Mouse (Mus musculus): ENCODE measurements around the gene Gm10134. TPM values are rescaled to one million over a fixed set of nuclear protein-coding genes. Genes with fewer than 3 reads are reported as not detected.

Gene Gm10134
- total RNA-seq, 2 experiments from 2014 or later, result 2.0 TPM

DNA sequence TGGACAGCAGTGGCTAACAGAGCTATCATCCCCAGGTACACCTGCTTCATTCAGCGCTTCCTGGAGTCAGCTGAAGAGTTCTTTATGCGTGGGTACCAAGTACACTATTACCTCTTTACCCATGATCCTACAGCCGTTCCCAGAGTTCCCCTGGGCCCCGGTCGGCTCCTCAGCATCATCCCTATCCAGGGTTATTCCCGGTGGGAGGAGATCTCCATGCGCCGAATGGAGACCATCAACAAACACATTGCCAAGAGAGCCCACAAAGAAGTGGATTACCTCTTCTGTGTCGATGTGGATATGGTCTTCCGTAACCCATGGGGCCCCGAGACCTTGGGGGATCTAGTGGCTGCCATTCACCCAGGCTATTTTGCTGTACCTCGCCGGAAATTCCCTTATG, 1.2 kb upstream of the Gm10134 start:
- DNase-seq (ENCODE audit: low spot score in 2 of 2), result peak in 1 of 2 experiments; percentile 8

- peak in 1 of 2 experiments; percentile 9 for DNase-seq (ENCODE audit: low spot score in 2 of 2)
These were observed 396 bp downstream of the Gm10134 start for GRCm38 (mm10) chr2:28506291-28506690.

DNA sequence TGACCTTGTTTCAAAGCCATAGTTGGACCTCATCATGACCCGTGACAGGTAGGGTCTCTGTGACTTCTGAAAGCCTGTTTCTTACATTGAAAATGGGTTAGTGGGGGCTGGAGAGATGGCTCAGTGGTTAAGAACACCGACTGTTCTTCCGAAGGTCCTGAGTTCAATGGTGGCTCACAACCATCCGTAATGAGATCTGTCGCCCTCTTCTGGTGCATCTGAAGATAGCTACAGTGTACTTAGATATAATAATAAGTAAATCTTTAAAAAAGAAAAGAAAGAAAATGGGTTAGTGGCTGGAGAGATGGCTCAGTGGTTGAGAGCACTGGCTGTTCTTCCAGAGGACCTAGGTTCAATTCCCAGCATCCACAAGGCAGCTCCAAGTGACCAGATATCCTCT, 5.7 kb downstream of the Gm10134 start:
- DNase-seq (ENCODE audit: low spot score in 2 of 2), result peak in 1 of 2 experiments; percentile 12

DNA sequence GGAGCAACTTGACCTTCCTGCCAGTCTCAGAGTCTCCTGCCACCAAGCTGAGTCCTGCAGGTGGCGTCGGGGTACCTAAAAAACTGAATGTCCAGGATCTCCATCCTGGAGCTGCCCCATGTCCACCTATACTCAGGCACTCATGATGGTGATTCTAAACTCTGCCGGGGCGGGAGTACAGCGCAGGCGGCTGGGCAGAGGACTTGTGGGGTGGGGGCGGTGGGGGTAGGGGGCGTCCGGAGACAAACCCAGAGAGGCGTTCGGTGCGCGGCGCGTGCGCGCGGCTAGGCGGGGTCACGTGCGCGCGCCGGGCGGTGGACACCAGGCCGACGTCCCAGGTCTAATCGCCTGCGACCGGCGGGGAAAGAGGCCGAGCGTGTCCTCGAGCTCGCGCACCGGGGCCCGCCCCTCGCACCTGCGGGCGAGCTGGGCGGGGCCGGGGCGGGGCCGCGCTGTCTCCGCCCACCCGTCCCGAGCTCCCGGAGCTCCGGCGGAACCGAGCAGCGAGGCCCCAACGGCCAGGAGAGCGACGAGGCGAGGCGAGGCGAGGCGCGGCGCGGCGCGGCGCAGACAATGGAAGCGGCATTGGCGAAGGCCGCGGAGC, 7.0 kb downstream of the Gm10134 start, which contains the start of gene Ralgds:
TSS of gene Ralgds (plus strand) at position 328 of the 604 bp plus-strand sequence.
- no peak for DNase-seq (ENCODE audit: low spot score in 2 of 2)

DNA sequence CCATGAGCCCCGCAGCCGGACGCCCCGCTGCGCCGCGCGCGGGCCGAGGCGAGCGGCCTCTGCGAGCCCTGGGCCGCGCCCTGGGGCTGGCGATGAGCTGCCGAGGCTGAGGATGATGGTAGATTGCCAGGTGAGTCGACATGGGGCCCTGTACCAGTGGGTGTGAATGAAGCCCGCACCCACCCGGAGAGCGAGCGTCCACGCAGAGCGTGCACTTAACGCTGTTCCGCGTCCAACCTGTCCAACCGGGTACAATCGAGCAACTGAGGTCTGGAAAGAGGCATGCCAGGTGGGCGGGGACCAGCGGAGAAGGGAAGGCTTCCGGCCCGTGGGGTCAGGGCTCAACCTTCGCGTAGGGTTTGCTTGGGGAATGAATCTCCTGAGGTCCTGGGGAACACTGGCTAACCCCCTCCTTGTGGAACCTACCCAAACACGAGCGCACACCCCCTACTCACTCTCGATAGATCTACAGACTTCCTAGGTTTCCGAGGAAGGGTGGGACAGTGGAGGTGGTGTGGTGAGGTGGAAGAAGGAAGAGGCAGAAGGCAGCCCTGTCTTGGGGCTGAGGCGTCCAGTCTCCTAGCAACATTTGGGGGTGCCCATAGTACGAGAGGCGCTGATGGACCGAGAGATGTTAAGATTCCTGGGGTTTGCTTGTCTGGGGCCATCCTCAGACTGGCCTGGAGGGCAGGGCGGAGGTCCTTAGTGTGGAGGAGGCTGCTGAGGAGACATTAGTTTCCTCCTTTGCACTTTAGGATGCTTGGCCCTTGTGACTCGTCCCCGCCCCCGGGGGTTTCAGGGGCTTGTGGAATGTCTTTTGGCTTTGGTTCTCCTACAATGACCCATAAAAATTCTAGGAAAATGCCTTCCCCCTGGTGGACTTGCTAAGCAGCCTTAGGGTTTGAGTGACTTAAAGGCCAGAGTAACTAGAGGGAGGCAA, 7.8 kb downstream of the Gm10134 start:
- peak in 1 of 2 experiments; percentile 50 for DNase-seq (ENCODE audit: low spot score in 2 of 2)

DNA sequence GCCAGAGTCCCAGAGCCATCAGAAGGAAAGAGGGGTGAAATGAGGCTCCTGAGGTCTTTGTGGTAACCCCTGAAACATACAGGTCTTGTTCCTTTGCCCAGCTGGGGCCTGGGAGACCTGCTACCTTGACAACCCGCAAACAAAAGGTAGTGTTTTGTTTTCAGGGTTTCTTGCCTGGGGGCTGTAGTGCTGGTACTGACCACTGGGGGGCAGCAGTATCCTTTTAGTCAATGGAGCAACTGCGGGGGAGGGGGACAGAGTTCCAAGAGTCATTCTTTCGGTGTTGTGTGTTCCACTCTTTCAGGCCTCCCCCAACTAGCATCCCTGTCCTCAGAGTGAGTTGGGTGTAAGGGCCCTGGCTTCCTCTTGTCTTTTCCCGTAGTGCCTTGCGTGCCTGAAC, 8.6 kb downstream of the Gm10134 start:
- peak; percentile 82 to 84 for DNase-seq (ENCODE audit: low spot score in 2 of 2)

DNA sequence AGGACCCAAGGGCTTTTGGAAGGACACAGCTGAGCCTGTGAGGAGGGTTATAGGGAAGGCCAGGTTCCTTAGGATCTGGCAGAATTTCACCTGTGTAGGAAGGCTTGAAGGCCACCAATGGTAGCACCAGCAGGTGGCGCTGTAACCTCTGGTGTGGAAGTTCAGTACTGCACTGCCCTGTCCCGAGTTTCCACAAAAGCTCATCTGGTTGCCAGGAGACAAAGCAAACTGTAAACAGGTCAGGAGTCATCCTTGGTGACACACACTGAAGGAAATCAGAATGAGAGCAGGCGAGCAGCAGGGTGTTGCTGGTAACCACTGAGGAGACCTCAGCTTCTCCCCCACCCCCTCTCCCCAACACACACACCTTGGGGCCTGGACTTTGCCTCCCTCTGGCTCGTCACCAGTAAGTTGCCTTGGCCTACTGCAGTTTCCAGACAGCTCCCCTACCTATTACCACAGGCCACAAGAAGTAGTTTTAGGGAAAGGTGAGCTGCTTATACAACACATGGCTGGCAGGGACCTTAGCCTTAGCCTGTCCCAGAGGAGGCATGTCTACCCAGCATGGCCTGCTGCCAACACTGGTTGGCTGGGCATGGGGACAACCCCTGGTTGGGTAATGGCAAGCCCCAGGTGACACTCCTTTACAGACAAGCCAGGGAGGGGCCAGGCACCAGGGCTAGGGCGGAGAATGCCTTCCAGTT, 11.5 kb downstream of the Gm10134 start:
- peak; percentile 82 to 88 for DNase-seq (ENCODE audit: low spot score in 2 of 2)

- DNase-seq (ENCODE audit: low spot score in 2 of 2), result no peak
These were observed 12.3 kb downstream of the Gm10134 start for GRCm38 (mm10) chr2:28518231-28518630.

DNA sequence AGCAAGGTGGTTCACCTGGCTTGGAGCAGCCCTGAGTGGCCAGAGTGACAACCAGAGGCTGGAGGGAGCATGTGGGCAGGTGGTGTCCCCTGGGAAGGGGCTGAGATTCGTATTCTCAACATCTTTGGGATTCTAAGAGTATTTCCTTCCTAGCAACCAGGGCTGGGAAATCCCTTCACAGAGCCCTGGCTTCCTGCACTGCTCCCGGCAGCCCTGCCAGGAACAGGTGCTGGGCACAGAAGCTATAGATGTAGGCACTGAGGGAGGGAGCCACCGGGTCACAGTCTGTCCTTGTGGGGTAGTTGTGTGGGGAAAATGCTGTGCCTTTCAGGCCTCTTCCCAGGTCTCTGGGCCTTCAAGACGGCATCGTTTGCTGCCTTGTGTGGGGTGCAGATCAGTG, 14.7 kb downstream of the Gm10134 start:
- no peak for DNase-seq (ENCODE audit: low spot score in 2 of 2)

GRCm38 (mm10) chr2:28521571-28522151, 15.8 kb downstream of the Gm10134 start:
- DNase-seq (ENCODE audit: low spot score in 2 of 2), result no peak

DNA sequence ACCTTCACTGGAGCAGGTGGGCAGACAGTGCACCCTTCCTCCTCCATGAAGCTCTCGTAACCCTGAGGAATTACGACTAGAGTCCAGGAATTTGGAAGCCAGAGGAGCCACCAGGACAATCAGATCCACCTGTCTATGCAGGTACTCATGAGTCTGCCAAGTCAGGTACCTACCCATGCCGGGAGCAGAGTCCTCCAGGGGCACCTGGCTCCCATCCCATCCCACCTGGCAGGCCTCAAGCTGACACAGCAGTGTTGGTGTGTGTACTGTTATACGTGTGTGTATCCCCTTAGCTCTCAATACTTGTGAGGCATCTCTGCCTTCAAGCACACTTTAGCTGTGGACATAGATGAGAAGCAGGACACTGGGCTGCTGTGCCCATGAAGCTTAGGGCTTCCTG, 16.3 kb downstream of the Gm10134 start:
- DNase-seq (ENCODE audit: low spot score in 2 of 2), result no peak

- peak; percentile 80 to 84 for DNase-seq (ENCODE audit: low spot score in 2 of 2)
These were observed 17.8 kb downstream of the Gm10134 start for GRCm38 (mm10) chr2:28523643-28524117.

- peak in 1 of 2 experiments; percentile 52 for DNase-seq (ENCODE audit: low spot score in 2 of 2)
These were observed 18.5 kb downstream of the Gm10134 start for GRCm38 (mm10) chr2:28524406-28524805.

DNA sequence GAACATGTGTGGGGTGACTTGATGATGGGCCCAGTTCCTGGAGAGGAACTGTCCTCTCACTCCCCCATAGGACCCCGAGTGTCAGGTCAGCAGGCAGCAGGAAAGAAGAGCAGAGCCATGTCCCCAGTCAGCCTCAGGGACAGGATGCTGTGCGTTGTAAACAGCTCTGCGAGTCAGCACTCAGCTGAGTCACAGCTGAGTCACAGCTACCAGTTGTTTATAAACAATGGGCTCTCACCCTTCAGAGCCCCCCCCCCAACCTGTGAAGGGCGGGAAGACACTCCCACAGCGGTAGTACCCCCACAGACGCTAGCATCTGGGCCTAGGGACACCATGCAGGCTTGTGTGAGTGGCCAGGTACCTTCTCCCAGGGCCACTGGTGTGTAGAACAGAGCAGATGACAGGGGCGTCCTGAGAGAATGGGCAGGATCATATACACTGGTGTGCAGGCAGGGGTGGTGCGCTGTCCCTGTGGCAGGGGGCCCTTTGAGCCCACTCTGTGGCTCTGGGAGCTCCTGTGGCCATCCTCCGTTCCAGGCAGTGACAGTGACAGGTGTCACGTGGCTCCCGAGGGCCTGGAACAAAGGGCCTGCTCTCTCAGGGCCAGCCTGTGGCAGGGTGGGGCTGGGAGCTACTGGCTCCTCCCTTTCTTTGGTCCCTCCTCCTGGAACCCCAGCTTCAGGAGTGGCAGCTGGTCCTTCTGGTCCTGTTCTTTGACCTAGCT, 19.5 kb downstream of the Gm10134 start:
- peak; percentile 52 to 71 for DNase-seq (ENCODE audit: low spot score in 2 of 2)

DNA sequence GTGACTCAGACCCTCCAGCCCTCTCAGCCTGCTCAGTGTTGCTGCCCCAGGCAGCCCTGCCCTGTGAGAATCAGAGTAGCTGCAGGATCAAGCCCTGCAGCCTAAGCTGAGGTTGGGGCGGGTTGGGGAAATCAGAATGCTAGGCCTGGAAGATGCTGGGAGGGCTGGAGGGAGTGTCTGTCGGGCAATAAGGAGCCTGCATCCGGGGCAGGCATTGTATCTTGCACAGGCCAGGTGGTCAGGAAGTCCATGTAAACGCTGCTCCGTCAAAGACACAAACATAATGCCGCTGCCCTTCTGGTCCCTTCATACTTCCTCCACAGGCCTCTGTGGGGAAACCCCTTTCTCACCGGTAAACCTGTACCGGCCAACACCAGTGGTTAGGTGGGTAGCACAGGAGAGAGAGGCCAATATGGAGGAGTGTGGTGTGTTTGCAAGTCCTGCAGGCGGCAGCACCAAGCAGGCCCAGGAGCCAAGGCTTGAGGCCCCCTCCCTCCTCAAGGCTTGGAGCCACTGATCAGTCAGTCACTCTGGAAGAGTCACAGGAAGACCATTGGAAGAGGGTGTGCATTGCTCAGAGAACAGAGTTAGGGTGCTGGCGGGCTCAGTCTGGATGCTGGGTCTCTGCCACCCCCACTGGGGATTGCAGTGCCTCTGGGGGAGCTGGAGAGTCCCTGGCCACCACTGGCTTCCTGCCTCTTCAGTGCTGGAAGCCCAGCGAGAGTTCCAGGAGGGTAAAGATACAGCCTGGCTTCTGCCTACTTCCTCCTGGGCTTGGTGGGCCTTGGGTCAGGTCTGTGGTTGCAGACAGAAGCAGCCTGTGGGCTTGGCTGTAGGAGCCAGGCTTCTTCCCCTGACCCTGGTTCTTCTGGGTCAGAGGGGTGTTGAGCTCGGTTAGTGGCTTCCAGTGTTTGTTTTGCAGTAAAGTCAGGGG, 20.3 kb downstream of the Gm10134 start:
- DNase-seq (ENCODE audit: low spot score in 2 of 2), result no peak

DNA sequence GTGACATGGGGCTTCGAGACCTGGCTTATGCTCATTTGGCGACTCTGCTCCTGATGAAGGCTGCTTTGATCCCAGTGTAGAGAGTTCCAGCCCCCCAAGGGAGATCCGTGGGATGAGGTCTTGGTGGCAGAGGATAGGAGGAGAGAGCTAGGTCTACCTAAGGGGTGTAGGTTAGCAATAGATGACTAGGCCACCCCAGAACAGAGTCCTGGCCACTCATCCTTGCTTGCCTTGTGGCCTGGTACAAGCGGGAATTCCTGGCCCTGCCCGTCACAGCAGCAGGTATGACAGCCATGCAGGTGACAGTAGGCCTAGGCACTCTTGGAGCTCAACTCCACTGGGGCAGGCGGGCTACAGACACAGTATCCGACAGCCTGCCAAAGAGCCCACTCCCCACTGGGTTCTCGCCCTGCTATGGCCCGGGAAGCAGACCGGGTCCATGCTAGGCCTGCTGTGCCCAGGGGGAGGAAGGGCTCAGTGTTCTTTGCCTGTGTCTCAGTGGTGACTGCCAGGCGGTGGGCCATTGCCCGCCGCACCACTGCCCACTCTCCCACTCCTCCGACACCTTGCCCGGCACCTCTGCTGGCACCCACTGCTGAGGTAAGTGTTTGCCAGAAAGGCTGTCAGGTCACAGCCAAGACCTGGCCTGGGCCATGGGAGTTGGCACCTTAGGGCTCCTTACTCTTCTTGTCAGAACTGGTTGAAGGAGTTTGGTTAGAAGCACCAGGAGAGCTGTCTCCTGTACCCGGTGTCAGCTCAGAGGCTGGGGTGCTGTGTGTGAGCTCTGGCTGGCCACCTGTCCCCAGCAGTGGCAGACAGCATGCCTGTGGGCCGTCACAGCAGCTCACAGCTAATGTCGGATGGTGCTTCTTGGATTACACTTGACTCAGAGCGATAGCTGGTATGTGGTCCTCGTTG, 21.8 kb downstream of the Gm10134 start:
- DNase-seq (ENCODE audit: low spot score in 2 of 2), result no peak

GRCm38 (mm10) chr2:28528354-28528730, 22.4 kb downstream of the Gm10134 start:
- no peak for DNase-seq (ENCODE audit: low spot score in 2 of 2)

DNA sequence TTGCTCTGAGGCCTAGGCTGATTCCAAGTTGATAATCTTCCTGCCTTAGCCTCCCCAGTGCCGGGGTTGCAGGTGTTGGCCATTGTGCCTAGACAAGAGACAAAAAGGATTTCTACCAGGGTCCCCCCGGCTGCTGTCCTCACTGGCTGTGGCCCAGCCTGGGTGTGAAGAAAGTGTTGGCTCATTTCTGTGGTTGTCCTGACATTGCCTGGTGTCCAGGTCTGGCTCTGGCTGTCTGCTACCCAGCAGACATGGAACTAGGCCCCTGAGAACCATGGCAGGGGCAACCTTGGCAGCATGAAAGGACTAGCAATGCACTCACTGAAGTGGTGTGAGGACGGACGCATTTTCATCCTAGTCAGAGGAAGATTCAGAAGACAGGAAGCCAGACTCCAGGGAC, 24.0 kb downstream of the Gm10134 start:
- DNase-seq (ENCODE audit: low spot score in 2 of 2), result no peak

Data from adrenal gland, adult 18-20 months (tissue).